Comparison of ENCODE assay signal across 21 mouse cellular contexts in genomic region chr11:44953863-44954262, GRCm38 (mm10).
DNase-seq lines count a peak whose midpoint lies in the region; ATAC-seq and TF ChIP-seq lines count a peak whose summit lies in the region.
"Had no signal": no experiment of that assay in that cellular context is flagged by ENCODE, and none has a peak within 500 bp of the region (broad histone marks: within the 10 kb centered on the region; RNA-seq: fewer than 3 reads in every experiment).

No protein-coding gene starts in this region.

- no peak for TF ChIP-seq POLR2A in brain, embryonic 14.5 days (IDR thresholded peaks at IDR 0.05; ENCODE audit: borderline replicate concordance, extremely low read depth, insufficient read depth, insufficient read length, poor library complexity, severe bottlenecking)

- H3K36me3 ChIP-seq in hindbrain, embryonic 13.5 days = no peaks in the 10 kb centered on the region
- H3K36me3 ChIP-seq in hindbrain, embryonic 12.5 days = no peaks in the 10 kb centered on the region
- H3K36me3 ChIP-seq: forebrain, embryonic 12.5 days; limb, embryonic 12.5 days; liver, embryonic 12.5 days had no signal

- peaks cover 20% of the 10 kb centered on the region for H3K4me1 ChIP-seq in hindbrain, embryonic 13.5 days (replicated peaks)
- 0 out of 2 replicates have a peak, but pooled peaks cover 9% of the 10 kb centered on the region for H3K4me1 ChIP-seq in hindbrain, embryonic 12.5 days
- H3K4me1 ChIP-seq: forebrain, embryonic 12.5 days; liver, embryonic 12.5 days had no signal

- no peak for TF ChIP-seq CTCF in brain, embryonic 14.5 days (IDR thresholded peaks at IDR 0.05; ENCODE audit: borderline replicate concordance, extremely low read depth, insufficient read depth, insufficient read length)
- no peak for TF ChIP-seq CTCF in gastrocnemius, adult 2 months (IDR thresholded peaks at IDR 0.05)

- H3K9me3 ChIP-seq in hindbrain, embryonic 13.5 days = no peaks in the 10 kb centered on the region
- H3K9me3 ChIP-seq in hindbrain, embryonic 12.5 days (replicated peaks) = no peaks in the 10 kb centered on the region
- H3K9me3 ChIP-seq: forebrain, embryonic 12.5 days; limb, embryonic 12.5 days; liver, embryonic 12.5 days had no signal

- H3K9ac ChIP-seq in hindbrain, embryonic 13.5 days = no peak overlapping the region
- no peak overlapping the region for H3K9ac ChIP-seq in hindbrain, embryonic 12.5 days
- H3K9ac ChIP-seq: forebrain, embryonic 12.5 days; limb, embryonic 12.5 days; liver, embryonic 12.5 days had no signal

- H3K4me3 ChIP-seq in hindbrain, embryonic 13.5 days = no peak overlapping the region
- no peak overlapping the region for H3K4me3 ChIP-seq in hindbrain, embryonic 12.5 days
- no peak overlapping the region for H3K4me3 ChIP-seq in gastrocnemius, adult 2 months
- H3K4me3 ChIP-seq: forebrain, embryonic 12.5 days; heart, adult 2 months; limb, embryonic 12.5 days; liver, embryonic 12.5 days had no signal

- no peak for ATAC-seq in hindbrain, embryonic 13.5 days (ENCODE audit: low FRiP score)
- no peak for ATAC-seq in hindbrain, embryonic 12.5 days (ENCODE audit: low FRiP score)
- ATAC-seq: liver, embryonic 12.5 days had no signal

- DNase-seq in 3T3-L1 (ENCODE audit: low read depth, low spot score) = peak; percentile 32
- DNase-seq in brain, embryonic 14.5 days (ENCODE audit: low read depth) = peak; percentile 15
- DNase-seq in cerebellum, adult 9-11 months = peak; percentile 61
- DNase-seq in retina, embryonic 14.5 days (ENCODE audit: low spot score) = no peak
- no peak for DNase-seq in gastrocnemius, adult 2 months
- DNase-seq: adrenal gland, adult 2 months; B cell, adult 2 months; gastrocnemius, postnatal 14 days; heart, adult 2 months; heart, postnatal 4 days; kidney, adult 11 months; lung, adult 2 months; lung, postnatal 36 days; spleen, adult 18-20 months; thymus, postnatal 4 days had no signal

- intact Hi-C loops in gastrocnemius, adult 2 months (cut with DNase I) = no loop called here

- 0 out of 2 replicates have a peak overlapping the region, but pooled peaks have one; percentile 3 for H3K27ac ChIP-seq in hindbrain, embryonic 13.5 days
- H3K27ac ChIP-seq in hindbrain, embryonic 12.5 days = no peak overlapping the region; the same call in 1 of the 2 replicates
- H3K27ac ChIP-seq in gastrocnemius, adult 2 months = no peak overlapping the region
- H3K27ac ChIP-seq: forebrain, embryonic 12.5 days; heart, adult 2 months; kidney, postnatal 0 days; limb, embryonic 12.5 days; liver, embryonic 12.5 days had no signal

- WGBS in hindbrain, embryonic 13.5 days = 67% methylated on average over 11 of the region's 11 CpGs
- 78% methylated on average over 11 of the region's 11 CpGs for WGBS in hindbrain, embryonic 12.5 days

- no peaks in the 10 kb centered on the region for H3K27me3 ChIP-seq in hindbrain, embryonic 13.5 days
- no peaks in the 10 kb centered on the region for H3K27me3 ChIP-seq in hindbrain, embryonic 12.5 days
- H3K27me3 ChIP-seq: forebrain, embryonic 12.5 days; liver, embryonic 12.5 days had no signal

- H3K4me2 ChIP-seq in hindbrain, embryonic 13.5 days = no peak overlapping the region
- no peak overlapping the region for H3K4me2 ChIP-seq in hindbrain, embryonic 12.5 days (replicated peaks)
- H3K4me2 ChIP-seq: forebrain, embryonic 12.5 days; limb, embryonic 12.5 days; liver, embryonic 12.5 days had no signal

Comparison
In these comparisons a context has a peak if more than half of its experiments do, and no peak if none do; other contexts are left out.
1. DNase-seq: peak in 3T3-L1 (single experiment), brain, embryonic 14.5 days (single experiment) and cerebellum, adult 9-11 months (single experiment); none in retina, embryonic 14.5 days (single experiment) and gastrocnemius, adult 2 months (single experiment).